Mouse (Mus musculus): Measurements from ENCODE around the gene Iqck. TPM values are rescaled to one million over a fixed set of nuclear protein-coding genes. Genes with fewer than 3 reads are reported as not detected.
A peak's percentile ranks its signal among the peaks of the same experiment; 100 is the strongest.

The Iqck gene
- total and polyA plus RNA-seq, 2 experiments from 2014 or later, result 0.67 TPM; not detected in 1

- Histone ChIP-seq H3K27me3 (ENCODE audit: control insufficient read depth, insufficient read depth, low read length) (peaks cover 9% of the 10 kb centered on the region; the same call in 1 of the 2 replicates), H3K4me1 (ENCODE audit: control insufficient read depth, insufficient read depth) (no peaks in the 10 kb centered on the region), H3K9me3 (replicated peaks; ENCODE audit: control insufficient read depth, low read length) (no peaks in the 10 kb centered on the region), H3K4me2 (ENCODE audit: low read depth, low read length) (no peak overlapping the region), H3K36me3 (replicated peaks; ENCODE audit: control insufficient read depth, insufficient read depth, low read length) (no peaks in the 10 kb centered on the region), H3K9ac (replicated peaks; ENCODE audit: low read depth, low read length) (no peak overlapping the region), H3K27ac (ENCODE audit: low read depth) (no peak overlapping the region), H3K4me3 (ENCODE audit: low read depth, low read length) (no peak overlapping the region)
- 17% methylated on average over 5 of the region's 5 CpGs for WGBS
- TF ChIP-seq CTCF (IDR thresholded peaks at IDR 0.05; ENCODE audit: low read depth), result peak; percentile 77
- no peak for TF ChIP-seq EP300 (IDR thresholded peaks at IDR 0.05; ENCODE audit: low read depth)
- DNase-seq (ENCODE audit: low spot score) (no peak), ATAC-seq (ENCODE audit: insufficient read depth, low read depth) (no peak)
Observed at GRCm38 (mm10) chr7:119010854-119011529, 155.4 kb downstream of the Iqck start.

- Histone ChIP-seq H3K9ac (replicated peaks; ENCODE audit: low read depth, low read length) (no peak overlapping the region), H3K9me3 (replicated peaks; ENCODE audit: control insufficient read depth, low read length) (no peaks in the 10 kb centered on the region), H3K4me2 (ENCODE audit: low read depth, low read length) (no peak overlapping the region), H3K27me3 (ENCODE audit: control insufficient read depth, insufficient read depth, low read length) (peaks cover 9% of the 10 kb centered on the region; the same call in 1 of the 2 replicates), H3K27ac (ENCODE audit: low read depth) (no peak overlapping the region), H3K4me3 (ENCODE audit: low read depth, low read length) (no peak overlapping the region), H3K36me3 (replicated peaks; ENCODE audit: control insufficient read depth, insufficient read depth, low read length) (no peaks in the 10 kb centered on the region), H3K4me1 (ENCODE audit: control insufficient read depth, insufficient read depth) (no peaks in the 10 kb centered on the region)
- 0% methylated on average over 3 of the region's 3 CpGs for WGBS
- DNase-seq (ENCODE audit: low spot score) (no peak), ATAC-seq (ENCODE audit: insufficient read depth, low read depth) (no peak)
- TF ChIP-seq EP300 (IDR thresholded peaks at IDR 0.05; ENCODE audit: low read depth) (no peak), CTCF (IDR thresholded peaks at IDR 0.05; ENCODE audit: low read depth) (peak; percentile 63)
Observed at GRCm38 (mm10) chr7:119015736-119016135, 160.2 kb downstream of the Iqck start.

GRCm38 (mm10) chr7:119019537-119019936, 164.0 kb downstream of the Iqck start:
- no peaks in the 10 kb centered on the region for H3K36me3 ChIP-seq (replicated peaks; ENCODE audit: control insufficient read depth, insufficient read depth, low read length)
- no peaks in the 10 kb centered on the region for H3K4me1 ChIP-seq (ENCODE audit: control insufficient read depth, insufficient read depth)
- no peak overlapping the region for H3K27ac ChIP-seq (ENCODE audit: low read depth)
- DNase-seq (ENCODE audit: low spot score) (peak; percentile 22), ATAC-seq (ENCODE audit: insufficient read depth, low read depth) (peak; percentile 48)
- H3K9ac ChIP-seq (replicated peaks; ENCODE audit: low read depth, low read length), result no peak overlapping the region
- TF ChIP-seq EP300 (IDR thresholded peaks at IDR 0.05; ENCODE audit: low read depth) (no peak), CTCF (IDR thresholded peaks at IDR 0.05; ENCODE audit: low read depth) (peak; percentile 66)
- no peaks in the 10 kb centered on the region for H3K27me3 ChIP-seq (ENCODE audit: control insufficient read depth, insufficient read depth, low read length)
- H3K4me2 ChIP-seq (ENCODE audit: low read depth, low read length), result no peak overlapping the region
- 12% methylated on average over 4 of the region's 4 CpGs for WGBS
- H3K4me3 ChIP-seq (ENCODE audit: low read depth, low read length), result no peak overlapping the region
- no peaks in the 10 kb centered on the region for H3K9me3 ChIP-seq (replicated peaks; ENCODE audit: control insufficient read depth, low read length)

Other genes starting within 250 kb of the Iqck start
- gene Gde1, start 150.0 kb upstream of the Iqck start, total RNA-seq (2014; rRNA removed; ENCODE audit: low replicate concordance), result 125 and 164 TPM in 2 replicates
- 73.2 and 76.4 TPM in 2 replicates for gene Gde1, start 150.0 kb upstream of the Iqck start, polyA plus RNA-seq (2015; fragmentation: Nextera tagmentation; extraction: Ambion mirVana)
- gene Ccp110, start 143.2 kb upstream of the Iqck start, total RNA-seq (2014; rRNA removed; ENCODE audit: low replicate concordance), result 1.8 and 2.0 TPM in 2 replicates
- gene Ccp110, start 143.2 kb upstream of the Iqck start, polyA plus RNA-seq (2015; fragmentation: Nextera tagmentation; extraction: Ambion mirVana), result 1.9 TPM in 2 replicates
- gene Vps35l, start 115.5 kb upstream of the Iqck start, total RNA-seq (2014; rRNA removed; ENCODE audit: low replicate concordance), result 43.4 and 63.8 TPM in 2 replicates
- gene Vps35l, start 115.5 kb upstream of the Iqck start, polyA plus RNA-seq (2015; fragmentation: Nextera tagmentation; extraction: Ambion mirVana), result 39.7 and 41.0 TPM in 2 replicates
- 11.9 and 20.0 TPM in 2 replicates for gene Knop1, start 502 bp downstream of the Iqck start, total RNA-seq (2014; rRNA removed; ENCODE audit: low replicate concordance)
- 39.4 and 40.3 TPM in 2 replicates for gene Knop1, start 502 bp downstream of the Iqck start, polyA plus RNA-seq (2015; fragmentation: Nextera tagmentation; extraction: Ambion mirVana)
- gene Gprc5b, start 139.5 kb downstream of the Iqck start, total RNA-seq (2014; rRNA removed; ENCODE audit: low replicate concordance), result 33.2 and 39.7 TPM in 2 replicates
- 3.6 and 3.9 TPM in 2 replicates for gene Gprc5b, start 139.5 kb downstream of the Iqck start, polyA plus RNA-seq (2015; fragmentation: Nextera tagmentation; extraction: Ambion mirVana)

Measured in heart, postnatal 0 days (tissue).